Mouse (Mus musculus) 3134 (cell line): ENCODE measurements at regions not wholly inside any gene's neighbourhood (a gene's known extent, or its start where the extent isn't known, plus 50 kb on each side); places are given as distances from the start of the nearest gene placed in this dataset.
A peak's percentile ranks its signal among the peaks of the same experiment; 100 is the strongest.

Source experiments
- DNase-seq: peaks from one replicate; pipeline ENCODE4 v3.0.0-alpha.2; 2011; ENCODE audit warnings: low spot score; ENCODE audit not compliant: insufficient read length; ENCODE audit errors: extremely low read depth

DNA sequence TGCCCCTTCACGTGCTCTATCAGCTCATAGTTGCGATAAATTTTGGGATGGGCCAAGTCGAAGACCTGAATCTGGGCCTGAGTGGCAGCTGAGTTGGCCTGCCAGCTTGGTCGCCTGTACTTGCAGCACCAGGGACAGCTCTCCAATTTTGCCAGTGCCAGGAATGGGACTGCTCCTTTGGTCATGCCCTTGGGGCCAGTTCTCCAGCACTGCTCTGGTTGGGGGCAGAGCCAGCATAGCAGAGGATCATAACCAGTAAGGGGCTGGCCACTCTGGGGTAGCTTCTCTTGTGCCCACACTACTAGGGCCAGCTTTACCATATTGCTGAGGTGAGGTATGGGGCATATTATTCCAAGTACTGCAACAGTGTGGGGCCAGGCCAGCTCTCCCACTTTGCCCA is 397.0 kb upstream of the Cadm2 start:
- no peak for DNase-seq

DNA sequence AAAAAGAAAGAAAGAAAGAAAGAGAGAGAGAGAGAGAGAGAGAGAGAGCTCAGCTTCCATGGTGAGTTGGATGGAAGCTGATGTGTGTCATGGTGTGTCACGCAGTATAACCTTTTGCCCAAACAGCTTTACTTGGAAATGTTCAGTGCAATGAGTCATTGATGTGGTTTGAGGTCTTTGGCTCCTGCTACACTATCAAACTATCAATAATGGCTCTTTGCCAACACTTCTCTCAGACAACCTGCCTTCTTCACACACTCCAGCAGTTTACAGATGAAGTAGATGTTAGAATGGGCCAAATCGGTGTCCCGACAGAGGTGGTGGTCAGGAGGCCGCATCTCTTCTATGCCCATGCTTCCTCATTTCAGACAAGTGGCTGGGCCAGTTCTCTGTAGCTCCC is 369.0 kb upstream of the Cadm2 start:
- peak; percentile 1 for DNase-seq

DNA sequence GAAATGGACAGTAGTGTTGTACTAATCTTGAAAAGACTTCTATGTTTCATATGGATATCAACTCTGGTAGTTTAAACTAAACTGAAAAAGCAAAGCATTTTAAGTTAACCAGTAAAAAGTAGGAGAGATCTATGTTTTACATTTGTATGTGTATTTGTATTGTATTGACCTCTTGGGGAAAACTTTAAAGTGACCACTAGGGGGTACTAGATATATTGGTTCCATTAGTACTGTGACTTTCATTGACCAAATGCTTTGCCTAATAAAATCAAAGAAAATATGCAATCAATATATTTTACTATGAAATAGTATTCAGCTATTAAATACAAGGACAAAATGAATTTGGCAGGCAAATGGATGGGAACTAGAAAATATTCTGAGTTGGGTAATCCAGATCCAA is 355.9 kb upstream of the Cadm2 start:
- DNase-seq: no peak

DNA sequence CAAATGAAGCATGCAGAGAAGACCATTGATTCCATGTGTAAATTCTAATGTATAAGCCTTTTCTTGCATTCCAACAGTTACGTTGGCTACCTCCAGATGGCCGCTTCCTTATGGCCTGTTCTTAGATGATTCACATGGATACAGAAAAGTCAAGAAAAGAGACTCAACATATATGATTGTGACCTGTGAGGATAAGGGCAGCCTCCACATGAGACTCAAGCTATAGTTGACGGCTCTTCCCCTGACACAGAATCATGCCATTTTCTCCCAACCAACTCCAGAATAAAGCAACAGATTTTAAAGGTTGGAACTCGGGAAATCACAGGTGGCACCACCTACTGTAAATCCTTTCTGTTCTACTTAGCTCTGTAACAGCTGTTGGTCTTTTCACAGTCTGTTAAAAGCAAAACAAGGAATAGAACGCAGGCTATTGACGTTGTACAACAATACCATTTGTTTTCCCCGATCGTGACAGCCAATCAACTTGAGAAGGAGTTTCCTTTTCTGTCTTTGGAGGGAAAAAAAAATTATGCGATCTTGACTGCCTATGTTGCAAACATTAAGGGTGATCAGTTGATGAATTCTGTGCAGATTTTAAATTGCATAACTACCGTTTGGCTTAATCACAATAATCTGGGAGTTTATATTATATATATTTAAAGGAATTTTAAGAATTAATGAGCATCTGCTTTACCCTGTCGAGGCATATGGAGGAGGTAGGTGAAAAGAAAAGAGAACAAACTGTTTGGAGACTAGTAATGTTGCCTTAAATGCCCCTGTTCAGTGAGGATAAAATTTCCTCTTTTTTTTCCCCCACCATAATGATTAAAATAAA is 347.8 kb upstream of the Cadm2 start:
- DNase-seq: no peak

DNA sequence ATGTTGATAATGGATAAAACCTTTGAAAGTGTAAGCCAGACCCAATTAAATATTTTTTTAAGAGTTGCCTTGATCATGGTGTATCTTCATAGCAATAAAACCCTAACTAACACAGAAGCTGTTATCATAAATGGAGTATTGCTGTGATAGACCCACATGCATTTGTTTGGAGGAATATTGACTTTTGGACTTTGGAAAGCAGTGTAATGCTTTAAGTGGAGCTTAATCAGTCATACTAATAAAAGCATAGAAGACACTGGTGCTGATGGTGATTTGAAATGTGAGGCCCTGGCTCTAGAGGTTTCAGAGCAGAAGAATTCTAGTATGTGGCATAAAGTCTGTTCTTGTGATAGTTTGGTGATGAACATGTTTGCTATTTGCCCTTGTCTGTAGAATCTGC is 328.4 kb upstream of the Cadm2 start:
- DNase-seq: no peak

DNA sequence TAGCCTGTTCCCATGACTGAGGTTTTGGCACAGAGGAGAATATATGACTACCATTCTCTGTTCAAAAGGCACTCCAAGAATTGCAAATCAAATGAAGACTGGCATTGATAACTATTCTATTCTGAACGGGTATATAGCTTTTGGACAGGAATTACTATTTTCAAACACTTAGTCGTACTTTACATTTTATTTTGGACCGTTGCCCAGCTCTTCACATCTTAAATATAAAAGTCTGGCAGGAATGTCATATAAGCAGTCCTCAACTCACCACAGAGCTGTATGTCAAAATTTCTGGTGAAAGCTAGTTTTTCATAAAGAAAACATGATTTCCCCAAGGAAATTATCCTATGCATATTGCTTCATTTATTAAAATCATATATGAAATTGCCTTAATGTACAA is 323.7 kb upstream of the Cadm2 start:
- no peak for DNase-seq

DNA sequence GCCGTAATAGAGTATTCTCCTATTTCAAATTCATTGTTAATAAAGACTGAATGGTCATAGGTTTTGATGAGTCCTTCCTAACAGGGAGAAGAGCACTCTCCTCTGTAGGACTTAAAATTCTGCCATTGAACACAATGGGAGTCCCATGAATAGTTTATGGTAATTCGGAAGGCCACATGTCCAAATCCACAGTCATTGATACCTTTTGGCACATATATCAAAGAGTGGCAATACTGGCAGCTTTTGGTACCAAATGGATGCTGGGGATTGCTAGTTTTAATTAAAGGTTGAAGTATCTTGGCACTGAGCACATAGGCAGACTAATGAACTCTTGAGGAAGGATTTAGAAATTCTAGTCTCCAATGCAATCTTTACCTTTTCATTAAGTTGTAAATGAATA is 298.5 kb upstream of the Cadm2 start:
- DNase-seq: no peak

DNA sequence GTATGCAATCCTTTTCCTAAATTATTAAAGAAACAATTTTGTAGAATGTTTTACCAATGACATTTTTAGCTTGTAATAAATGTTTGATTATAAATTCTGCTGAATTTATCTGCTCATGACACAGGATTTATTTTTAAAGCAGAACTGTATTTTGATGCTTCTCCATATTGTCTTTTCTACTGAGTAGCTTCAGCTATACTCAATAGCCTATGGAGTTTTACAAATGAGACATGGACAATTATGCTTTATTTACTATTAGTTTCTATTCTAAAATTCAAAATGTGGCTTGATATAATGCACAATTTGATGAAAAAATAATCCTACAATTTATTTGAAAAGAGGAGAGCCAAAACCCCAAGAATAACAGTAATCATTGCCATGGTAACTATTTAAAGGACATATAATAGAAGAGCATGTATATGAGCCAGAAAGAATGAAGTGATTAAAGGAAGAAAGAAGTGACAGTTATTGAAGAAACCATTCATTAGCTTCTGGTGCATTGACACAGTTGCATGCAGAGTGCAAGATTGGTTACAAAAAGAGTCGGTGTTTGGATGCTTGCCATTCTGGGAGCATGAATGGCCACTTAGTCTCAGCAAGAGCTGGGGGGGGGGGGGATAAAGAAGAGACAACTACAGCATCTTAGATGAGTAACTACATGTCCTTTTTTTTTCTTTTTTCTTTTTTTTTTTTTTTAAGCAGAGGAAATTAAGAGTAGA is 250.8 kb upstream of the Cadm2 start:
- DNase-seq: no peak

DNA sequence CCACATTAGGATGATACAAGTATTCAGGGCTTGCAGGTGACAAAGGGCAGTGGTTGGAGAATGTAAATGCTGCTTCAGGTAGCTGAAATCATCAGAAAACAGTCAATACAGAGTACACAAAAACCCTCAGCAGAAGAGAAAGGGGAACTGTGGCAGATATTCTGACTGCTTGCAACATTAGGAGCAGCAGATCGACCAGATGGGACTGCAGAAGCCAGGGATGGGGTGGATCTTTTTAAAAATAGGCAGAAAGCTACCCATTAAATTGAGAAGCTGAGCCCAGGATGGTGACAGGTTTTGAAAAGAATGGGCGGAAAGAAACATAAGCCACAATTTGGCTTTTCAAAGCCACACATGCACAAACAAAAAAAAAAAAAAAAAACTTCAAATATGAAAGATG is 229.5 kb upstream of the Cadm2 start:
- no peak for DNase-seq

DNA sequence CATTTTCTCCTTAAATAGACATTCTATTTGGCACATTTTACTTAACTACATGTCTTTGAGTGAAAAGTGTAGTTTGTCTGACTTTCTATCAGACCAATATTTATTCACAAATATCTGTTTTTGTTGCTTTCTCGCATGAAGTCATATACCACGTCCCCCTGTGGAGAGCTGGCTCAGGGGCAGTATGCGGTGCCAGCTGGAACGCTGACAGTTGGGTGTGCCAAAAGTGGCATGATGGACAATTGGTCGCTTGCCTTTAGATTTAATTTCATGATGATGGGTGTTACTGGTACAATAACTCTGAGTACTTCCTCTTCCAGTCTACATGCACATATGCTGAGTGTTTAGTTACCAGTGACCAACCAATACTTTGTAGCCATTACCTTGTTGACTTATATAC is 223.8 kb upstream of the Cadm2 start:
- no peak for DNase-seq

DNA sequence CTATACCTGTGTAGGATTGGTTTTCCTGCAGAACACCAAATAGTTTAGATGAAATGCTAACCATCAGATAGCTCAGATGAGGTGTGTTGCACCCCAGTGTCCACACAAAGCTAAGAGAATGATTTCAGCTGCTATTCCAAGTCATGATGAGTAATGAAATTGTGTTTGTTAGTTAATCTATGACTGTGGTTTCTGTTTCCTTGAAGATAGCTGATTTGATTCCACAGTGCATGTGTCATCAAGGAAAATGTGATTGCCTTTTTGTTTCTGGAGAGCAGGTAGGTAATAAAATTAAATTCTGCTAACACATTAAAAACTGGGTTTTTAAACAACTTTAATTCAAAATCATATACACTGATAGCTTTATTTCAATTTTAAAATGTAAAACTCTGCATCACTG is 176.5 kb upstream of the Cadm2 start:
- DNase-seq: no peak

DNA sequence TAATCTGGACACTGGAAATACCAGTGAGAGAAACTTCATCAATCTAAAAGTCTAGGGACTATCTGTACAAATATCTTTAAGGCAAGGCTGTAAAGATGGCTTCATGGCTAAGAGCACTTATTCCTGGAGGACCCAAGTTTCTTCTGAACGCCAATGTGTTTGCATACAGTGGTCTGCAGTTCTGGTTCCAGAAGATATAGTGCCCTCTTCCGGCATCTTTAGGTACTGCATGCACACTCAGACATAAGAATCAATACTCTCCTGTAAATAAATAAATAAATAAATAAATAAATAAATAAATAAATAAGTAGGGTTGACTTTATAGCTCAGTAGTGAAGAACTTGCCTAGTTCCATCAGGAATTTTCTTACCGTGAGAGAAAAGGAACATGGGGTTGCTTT is 155.4 kb upstream of the Cadm2 start:
- DNase-seq: no peak

DNA sequence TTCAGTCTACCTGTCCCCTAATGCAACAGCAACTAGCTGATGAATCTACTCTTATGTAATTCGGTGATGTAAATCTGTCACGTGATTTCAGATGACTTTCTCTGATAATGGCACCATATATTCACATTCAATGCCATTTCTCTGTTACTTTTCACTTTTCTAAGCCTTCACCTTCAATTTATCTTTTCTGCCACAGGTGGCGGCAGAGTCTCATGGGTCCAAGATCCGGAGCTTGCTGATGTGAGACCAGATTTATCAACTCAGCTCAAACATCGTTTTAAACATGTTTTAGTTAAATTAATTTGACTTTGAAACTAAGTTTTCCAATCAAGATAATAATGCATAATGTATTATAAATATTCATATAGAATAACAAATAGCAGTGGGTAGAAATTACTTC is 148.4 kb upstream of the Cadm2 start:
- DNase-seq: no peak

DNA sequence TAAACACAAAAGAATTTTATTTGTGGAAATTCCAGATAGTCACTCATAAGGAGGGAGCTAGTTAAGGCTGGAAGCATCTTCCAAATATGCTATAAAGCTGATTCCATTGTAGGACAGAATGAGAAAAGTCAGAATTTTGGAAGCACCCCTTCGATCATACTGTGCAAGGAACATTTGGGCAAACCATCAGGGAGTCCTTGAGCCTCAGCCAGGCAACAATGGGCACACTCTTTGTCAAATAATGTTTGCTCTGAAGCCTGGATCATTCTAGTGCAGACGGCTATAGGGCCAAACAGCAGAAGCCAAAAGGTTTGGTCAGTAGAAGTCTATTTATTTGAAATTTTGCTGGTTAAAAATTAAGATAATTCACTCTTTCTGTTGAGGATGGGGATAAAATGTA is 114.7 kb upstream of the Cadm2 start:
- no peak for DNase-seq

DNA sequence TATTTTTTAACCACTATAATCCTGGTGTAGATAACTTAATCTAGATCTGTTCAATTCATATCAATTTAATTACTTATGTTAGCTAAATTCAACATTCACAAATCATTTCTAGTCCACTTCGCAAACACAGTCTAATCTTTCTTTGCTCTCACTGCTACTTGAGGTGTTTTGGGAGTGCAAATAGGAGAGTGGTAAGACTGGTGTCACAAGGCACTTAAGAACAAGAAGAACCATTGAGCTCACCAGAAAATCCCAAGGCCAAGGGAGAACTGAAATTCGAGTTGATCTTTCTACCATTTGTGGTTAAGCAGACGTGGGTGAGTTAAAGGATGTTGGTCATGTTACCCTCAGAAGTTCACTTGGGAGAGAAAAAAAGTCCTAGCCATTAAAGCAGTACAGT is 77.9 kb upstream of the Cadm2 start:
- DNase-seq: no peak
